Mouse (Mus musculus): ENCODE data around the gene Ugt1a6a.

The Ugt1a6a gene

GRCm38 (mm10) chr1:88229566-88229965 is 95.0 kb downstream of the Ugt1a6a start:
- DNase-seq (ENCODE audit: low spot score) = no peak

- peak; percentile 6 for DNase-seq (ENCODE audit: low spot score)
These were observed 95.4 kb downstream of the Ugt1a6a start for GRCm38 (mm10) chr1:88229986-88230385.

GRCm38 (mm10) chr1:88230421-88230820 is 95.8 kb downstream of the Ugt1a6a start:
- peak; percentile 8 for DNase-seq (ENCODE audit: low spot score)

GRCm38 (mm10) chr1:88230981-88231802 is 96.6 kb downstream of the Ugt1a6a start:
- peak; percentile 5 for DNase-seq (ENCODE audit: low spot score)

GRCm38 (mm10) chr1:88231803-88232499 is 97.3 kb downstream of the Ugt1a6a start:
- peak; percentile 10 for DNase-seq (ENCODE audit: low spot score)

GRCm38 (mm10) chr1:88232664-88233380 is 98.2 kb downstream of the Ugt1a6a start:
- peak; percentile 3 for DNase-seq (ENCODE audit: low spot score)

GRCm38 (mm10) chr1:88233421-88234247 is 99.0 kb downstream of the Ugt1a6a start:
- DNase-seq (ENCODE audit: low spot score) = peak; percentile 25

GRCm38 (mm10) chr1:88234248-88234610 is 99.6 kb downstream of the Ugt1a6a start:
- DNase-seq (ENCODE audit: low spot score) = peak; percentile 2

- peak; percentile 17 for DNase-seq (ENCODE audit: low spot score)
These were observed 100.0 kb downstream of the Ugt1a6a start for GRCm38 (mm10) chr1:88234646-88235045.

GRCm38 (mm10) chr1:88235046-88235893 is 100.7 kb downstream of the Ugt1a6a start:
- no peak for DNase-seq (ENCODE audit: low spot score)

- no peak for DNase-seq (ENCODE audit: low spot score)
These were observed 101.3 kb downstream of the Ugt1a6a start for GRCm38 (mm10) chr1:88235894-88236415.

GRCm38 (mm10) chr1:88237311-88237710 is 102.7 kb downstream of the Ugt1a6a start:
- DNase-seq (ENCODE audit: low spot score) = no peak

- DNase-seq (ENCODE audit: low spot score) = no peak
These were observed 104.2 kb downstream of the Ugt1a6a start for GRCm38 (mm10) chr1:88238771-88239170.

GRCm38 (mm10) chr1:88240072-88240471 is 105.5 kb downstream of the Ugt1a6a start:
- no peak for DNase-seq (ENCODE audit: low spot score)

- no peak for DNase-seq (ENCODE audit: low spot score)
These were observed 106.0 kb downstream of the Ugt1a6a start for GRCm38 (mm10) chr1:88240579-88240978.

- DNase-seq (ENCODE audit: low spot score) = no peak
These were observed 109.3 kb downstream of the Ugt1a6a start for GRCm38 (mm10) chr1:88243861-88244260.

- no peak for DNase-seq (ENCODE audit: low spot score)
These were observed 111.3 kb downstream of the Ugt1a6a start for GRCm38 (mm10) chr1:88245881-88246280.

GRCm38 (mm10) chr1:88246386-88246785 is 111.8 kb downstream of the Ugt1a6a start:
- DNase-seq (ENCODE audit: low spot score) = no peak

- no peak for DNase-seq (ENCODE audit: low spot score)
These were observed 113.1 kb downstream of the Ugt1a6a start for GRCm38 (mm10) chr1:88247660-88248059.

GRCm38 (mm10) chr1:88248658-88249057 is 114.0 kb downstream of the Ugt1a6a start:
- no peak for DNase-seq (ENCODE audit: low spot score)

- DNase-seq (ENCODE audit: low spot score) = no peak
These were observed 115.0 kb downstream of the Ugt1a6a start for GRCm38 (mm10) chr1:88249596-88249995.

Measured in ovary, postnatal 36 days (tissue).